Mouse (Mus musculus): ENCODE measurements at regions not wholly inside any gene's neighbourhood (a gene's known extent, or its start where the extent isn't known, plus 50 kb on each side); places are given as distances from the start of the nearest gene placed in this dataset.

DNA sequence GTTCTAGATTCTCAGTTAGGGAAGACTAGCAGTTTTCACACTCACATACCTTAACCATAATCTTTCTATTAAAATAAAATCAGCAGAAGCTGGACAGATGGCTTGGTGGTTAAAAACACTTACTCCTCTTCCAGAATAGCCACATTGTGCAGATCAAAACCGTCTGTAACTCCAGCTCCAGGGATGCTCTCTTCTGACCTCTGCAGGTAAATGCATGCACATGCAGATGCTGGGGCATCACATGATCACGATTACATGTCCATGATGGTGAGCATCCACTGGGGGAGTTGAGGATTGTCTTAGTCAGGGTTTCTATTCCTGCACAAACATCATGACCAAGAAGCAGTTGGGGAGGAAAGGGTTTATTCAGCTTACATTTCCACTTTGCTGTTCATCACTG, 184.8 kb upstream of the Srrm4 start:
- no peak for DNase-seq (ENCODE audit: low read depth, low spot score)

DNA sequence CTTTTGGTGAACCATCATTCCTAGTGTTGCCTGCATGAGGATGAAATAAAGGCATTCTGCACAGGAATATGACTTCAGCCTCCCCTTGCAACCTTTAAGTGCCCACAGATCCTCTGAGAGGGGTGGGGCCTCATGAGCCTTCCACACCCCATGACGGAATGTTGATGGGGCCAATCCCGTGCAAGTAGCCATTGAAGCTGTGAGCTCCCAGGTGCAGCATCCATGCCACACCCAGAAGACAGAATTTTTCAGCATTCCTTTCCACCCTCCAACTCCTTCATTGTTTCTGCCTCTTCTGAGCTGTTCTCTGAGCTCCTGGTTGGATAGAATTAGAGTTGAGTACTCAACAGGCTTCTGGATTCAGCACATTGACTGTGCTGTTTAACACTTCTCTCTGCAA, 174.6 kb upstream of the Srrm4 start:
- no peak for DNase-seq (ENCODE audit: low read depth, low spot score)

DNA sequence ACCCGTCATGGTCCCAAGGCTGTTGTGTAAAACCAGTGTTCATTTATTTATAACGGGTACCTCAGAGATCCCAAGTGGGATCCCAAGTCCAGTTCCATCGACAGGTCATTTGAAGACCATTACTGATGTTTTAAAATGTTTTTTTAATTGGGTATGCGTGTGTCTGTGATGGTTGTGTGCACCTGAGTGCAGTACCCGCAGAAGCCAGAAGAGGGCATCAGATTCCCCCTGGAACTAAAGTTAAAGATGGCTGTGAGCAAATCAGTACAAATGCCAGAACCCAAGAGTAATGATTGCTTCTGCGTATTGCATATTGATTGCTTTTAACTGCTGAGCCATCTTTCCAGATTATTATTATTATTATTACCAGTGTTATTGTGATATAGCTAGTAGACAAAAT, 169.7 kb upstream of the Srrm4 start:
- no peak for DNase-seq (ENCODE audit: low read depth, low spot score)

DNA sequence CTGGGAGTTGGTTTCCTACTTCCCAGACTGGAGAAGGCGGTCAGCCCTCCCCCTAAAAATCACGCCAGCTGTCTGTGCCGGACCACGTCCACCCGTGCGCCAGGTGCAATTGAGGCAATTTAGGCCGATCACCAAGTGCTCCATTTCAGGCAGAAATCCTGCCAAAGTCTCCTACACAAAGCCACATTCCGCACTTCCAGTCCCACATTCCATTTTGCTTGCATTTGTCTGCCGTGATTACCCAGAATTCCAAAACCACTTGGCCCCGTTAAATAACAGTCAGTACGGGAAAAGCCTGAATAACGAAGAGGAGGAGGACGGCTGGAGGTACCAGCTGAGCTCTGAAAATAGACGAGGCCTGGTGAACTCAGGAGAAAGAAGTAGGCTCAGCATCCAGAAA, 167.1 kb upstream of the Srrm4 start:
- no peak for DNase-seq (ENCODE audit: low read depth, low spot score)

DNA sequence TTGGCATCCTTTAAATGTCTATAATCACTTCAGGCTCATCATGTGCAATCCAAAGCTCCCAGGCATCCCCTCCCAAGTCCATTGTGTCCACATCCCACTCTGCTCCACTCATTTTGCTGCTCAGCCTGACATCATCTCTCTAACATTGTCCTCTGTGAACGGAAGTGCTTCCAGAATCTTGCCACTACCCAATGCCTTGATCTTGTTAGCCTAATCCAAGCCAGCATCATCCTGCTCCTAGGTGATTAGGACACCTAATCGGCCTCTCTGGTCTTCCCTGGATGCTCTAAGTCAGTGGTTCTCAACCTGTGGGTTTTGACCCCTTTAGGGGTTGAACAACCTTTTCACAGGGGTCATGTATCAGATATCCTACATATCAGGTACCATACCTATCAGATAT, 161.3 kb upstream of the Srrm4 start:
- DNase-seq (ENCODE audit: low read depth, low spot score): no peak

DNA sequence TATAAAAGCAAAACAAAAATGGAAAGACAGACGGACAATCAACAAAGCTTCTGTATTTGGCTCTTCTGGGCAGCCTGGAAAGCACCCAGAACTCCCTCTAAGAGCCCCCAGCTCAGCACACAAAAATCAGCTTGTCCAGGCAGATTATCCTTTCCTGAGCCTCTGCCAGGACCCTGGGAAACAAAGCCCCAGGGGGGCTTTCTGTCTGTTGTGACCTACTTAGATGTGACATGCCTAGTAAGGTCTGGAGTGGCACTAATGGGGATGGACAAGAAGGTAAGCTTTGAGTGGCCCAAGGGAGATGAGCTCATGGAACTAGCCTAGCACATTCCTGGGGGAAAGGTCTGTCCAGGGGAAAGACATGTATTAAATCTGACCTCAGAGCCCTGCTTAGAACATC, 160.5 kb upstream of the Srrm4 start:
- no peak for DNase-seq (ENCODE audit: low read depth, low spot score)

DNA sequence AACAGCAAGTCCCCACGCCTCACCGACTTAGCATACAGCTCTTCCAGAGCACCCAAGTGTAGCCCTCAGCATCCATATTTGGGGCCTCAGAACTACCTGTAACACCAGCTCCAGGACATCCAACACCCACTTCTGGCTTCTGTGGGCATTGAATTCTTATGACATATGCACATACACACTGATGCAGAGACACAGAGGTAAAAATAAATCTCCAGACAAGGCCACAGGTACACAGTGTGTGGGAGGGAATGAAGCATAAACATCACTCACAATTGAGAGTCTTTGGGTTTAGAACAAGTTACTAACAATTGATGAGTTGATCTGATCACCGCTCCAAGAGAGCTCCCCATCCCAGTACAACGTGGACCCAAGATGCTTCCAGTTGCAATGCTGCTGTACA, 154.2 kb upstream of the Srrm4 start:
- no peak for DNase-seq (ENCODE audit: low read depth, low spot score)

DNA sequence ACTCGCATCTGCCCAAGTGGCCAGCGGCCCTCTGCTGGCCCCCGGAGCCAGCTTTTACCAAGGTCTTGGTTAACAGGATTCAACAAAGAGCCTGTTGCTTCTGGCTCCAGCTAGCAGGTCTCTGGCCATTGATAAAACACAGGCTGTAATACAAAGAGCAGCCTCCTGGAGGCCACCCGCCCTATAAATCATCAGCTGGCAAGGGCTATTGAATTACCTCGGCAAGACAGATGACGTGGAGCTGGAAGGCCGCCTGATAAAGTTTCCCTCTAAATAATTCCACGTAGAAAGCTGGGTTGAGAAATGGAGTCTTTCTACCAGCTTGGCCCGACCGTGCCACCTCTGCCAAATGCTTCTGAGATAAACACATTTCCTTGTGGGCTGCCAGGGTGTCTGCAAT, 152.8 kb upstream of the Srrm4 start:
- DNase-seq (ENCODE audit: low read depth, low spot score): no peak

DNA sequence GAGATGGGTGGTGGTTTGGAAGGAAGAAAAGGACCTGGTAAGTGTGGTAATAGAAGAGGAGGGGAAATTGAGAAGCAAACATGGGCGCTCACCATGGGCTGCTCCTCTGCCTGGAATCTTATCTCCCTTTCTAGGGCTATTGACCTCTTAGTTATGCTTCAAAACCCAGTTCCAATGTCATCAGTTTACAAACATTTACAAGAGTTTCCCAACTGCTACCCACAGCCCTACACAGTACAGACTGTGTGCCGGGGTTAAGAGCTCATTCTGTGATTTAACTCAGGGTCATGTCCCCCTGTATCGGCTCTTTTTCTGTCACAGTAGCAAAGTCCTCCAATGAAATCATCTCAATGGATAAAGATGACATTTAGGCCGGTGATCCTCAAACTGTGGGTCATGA, 144.0 kb upstream of the Srrm4 start:
- DNase-seq (ENCODE audit: low read depth, low spot score): no peak

DNA sequence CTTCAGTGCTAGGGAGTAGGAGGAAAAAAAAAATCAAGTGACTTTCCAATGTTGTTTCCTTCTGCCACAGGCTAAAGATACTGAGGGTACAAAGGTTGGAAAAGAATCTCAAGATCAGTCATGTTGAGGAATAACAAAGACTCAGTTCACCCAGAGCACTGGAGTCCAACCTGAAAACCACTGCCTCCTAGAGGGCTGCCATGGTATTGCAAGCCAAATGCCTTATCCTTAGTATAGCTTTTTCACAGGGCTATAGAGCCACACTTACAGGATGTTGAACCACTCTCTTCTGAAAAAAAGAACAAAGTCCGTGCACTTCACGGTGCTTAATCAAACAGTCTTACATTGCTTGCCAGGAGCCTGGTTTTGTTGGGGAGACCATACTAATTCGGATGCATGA, 139.9 kb upstream of the Srrm4 start:
- DNase-seq (ENCODE audit: low read depth, low spot score): no peak

DNA sequence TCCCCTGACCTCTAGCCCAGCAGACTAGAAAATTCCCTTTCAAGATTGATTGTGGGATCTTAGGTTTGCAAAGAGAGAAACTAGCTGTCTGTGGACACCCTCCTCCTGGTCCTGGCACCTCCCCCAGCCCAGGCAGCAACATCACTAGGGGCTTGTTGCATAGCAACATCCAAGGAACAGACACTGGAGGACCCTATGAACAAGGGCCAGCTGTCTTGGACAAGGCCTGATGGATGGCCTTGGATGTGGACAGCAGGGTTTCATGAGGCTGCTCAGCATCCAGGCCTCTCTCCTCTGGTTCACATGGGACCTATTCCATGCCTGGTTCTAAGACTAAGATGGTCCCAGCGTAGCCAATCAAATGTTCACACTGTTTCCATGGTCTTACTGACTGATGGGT, 127.6 kb upstream of the Srrm4 start:
- DNase-seq (ENCODE audit: low read depth, low spot score): no peak

DNA sequence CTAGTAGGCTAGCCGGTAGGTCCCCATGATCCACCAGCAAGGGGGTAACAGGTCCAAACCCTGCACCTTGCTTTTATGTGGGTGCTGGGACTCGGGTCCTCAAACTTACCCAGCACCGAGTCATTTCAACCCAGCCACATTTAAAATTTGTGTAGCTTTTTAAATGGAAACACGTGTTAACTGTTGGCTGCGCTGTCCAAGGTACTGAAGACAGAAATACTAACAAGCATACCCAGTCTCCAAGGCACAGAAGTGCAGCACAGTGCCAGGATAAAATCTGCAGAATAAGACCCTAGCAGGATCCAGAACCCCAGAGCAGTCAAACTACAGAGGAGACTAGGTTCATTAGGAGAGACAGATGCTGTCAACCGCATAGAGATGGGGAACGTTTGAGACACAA, 122.6 kb upstream of the Srrm4 start:
- peak; percentile 31 for DNase-seq (ENCODE audit: low read depth, low spot score)

DNA sequence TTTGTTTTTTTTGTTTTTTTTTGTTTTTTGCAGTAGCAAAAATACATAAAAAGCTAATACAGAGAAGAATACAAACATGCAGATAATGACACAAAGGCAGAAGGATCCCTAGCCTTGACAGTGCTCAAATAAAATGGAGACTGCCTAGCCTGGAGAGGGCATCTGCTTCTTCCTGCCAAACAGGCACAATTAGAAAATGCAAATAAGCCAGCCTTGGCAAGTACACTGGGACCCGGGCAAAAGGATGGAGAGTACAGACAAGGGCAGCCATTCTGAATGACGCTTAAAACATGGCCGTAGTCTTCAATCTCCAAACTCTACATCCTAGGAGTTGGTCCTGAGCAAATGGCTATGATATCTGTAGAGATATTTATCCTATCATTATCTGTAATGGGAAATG, 120.4 kb upstream of the Srrm4 start:
- no peak for DNase-seq (ENCODE audit: low read depth, low spot score)

DNA sequence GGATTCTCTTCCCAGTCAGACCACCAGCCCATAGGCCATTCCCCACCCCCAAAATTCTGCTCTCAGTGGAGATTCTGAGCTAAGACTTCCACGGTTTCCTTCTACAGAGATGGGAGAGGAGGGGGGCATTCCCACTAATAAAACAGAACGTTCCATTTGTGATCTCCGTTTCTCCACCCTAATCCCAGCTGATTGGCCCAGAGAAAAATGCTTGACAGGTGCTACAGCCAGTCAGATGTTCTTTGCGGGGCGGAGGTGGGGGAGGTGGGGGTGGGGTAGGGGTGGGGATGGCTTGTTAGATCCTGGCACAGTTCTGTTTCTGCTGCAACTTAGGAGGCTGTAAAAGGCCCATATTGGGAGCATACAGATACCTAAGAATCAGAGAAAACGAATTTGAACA, 116.9 kb upstream of the Srrm4 start:
- DNase-seq (ENCODE audit: low read depth, low spot score): no peak

DNA sequence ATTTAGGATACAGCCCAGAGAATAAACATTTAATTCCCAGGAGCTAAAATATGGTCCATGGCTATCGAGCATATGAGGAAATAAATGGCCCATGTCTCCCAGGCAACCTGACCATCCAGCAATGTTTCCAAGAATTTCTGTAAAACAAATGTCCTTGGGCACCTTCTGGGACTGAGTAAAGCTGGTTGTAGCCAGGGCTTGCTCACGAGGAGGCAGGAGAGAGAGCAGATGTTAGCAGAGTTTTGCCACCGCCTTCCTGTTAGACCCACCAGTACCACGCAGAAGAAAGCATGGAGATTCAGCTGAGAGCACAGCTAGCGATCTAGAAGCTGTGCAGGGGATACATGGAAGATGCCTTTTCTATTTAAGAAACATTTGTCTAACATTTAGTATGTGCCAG, 70.8 kb upstream of the Srrm4 start:
- no peak for DNase-seq (ENCODE audit: low read depth, low spot score)

DNA sequence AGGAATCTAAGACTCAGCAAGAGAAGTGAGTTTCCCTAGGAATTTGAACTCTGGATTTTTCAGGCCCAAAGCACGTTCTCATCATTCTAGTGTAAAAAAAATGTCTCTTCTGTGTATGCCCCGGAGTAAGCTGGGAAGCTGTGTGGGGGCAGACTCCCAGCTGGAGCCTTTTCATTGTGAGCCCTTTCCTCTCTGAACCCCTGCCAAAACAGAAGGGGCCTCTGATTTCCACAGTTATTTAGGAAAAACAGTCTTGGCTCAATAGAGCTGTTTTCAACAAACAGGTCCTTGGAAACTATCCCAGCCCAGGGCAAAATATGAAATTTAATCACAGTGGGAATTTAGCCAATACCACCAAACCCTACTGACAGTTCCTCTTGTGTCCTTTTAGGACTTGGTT, 70.2 kb upstream of the Srrm4 start:
- no peak for DNase-seq (ENCODE audit: low read depth, low spot score)

DNA sequence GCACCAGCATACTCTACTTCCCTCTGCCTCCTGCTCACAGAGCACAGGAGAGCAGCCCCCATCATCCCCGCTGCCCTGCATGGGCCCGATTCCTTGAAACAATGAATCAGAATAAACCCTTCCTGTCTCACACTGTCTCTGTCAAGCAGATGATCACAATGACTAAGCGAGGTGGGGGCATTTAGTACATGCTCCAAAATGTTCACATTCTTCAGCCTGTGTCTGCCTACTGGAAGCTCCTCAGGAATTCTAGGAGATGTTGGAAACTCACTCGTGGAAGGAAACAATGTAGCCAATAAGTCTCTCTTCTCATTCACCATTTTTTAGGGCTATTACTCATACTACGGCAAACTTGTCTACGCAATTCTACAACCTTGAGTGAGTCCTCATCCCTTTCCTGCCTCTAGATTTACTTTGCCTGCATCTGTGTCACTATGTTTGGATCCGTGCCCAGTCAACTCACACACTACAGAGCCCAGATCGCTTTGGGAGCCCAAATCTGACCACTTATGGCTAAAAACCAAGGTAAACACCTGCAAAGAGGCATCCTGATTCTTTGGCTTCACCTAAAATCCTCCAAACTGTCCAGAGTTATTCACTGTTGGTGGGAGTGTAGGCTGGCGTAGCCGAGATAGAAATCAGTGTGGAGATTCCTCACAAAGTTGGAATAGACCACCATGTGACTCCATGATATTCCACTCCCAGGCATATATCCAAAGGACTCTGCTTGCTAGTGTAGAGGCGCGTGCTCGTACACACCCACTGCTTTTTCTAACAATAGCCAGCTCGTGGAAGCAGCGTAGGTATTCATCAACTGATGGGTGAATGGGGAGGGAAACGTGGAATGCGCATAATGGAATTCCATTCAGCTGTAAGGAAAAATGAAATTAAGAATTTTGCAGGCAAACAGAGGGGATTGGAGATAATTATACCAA, 63.1 kb upstream of the Srrm4 start:
- no peak for DNase-seq (ENCODE audit: low read depth, low spot score)

Data from WW6 (cell line).